In genomic region chr9:94210467-94211249, GRCm38 (mm10) we compare ENCODE assay signal across 21 mouse cellular contexts.
DNase-seq lines count a peak whose midpoint lies in the region; ATAC-seq and TF ChIP-seq lines count a peak whose summit lies in the region.
"Had no signal": no experiment of that assay in that cellular context is flagged by ENCODE, and none has a peak within 500 bp of the region (broad histone marks: within the 10 kb centered on the region; RNA-seq: fewer than 3 reads in every experiment).

No protein-coding gene starts in this region.

- no peak overlapping the region for H3K4me3 ChIP-seq in forebrain, embryonic 15.5 days
- H3K4me3 ChIP-seq in forebrain, embryonic 10.5 days, result no peak overlapping the region
- H3K4me3 ChIP-seq in embryonic facial prominence, embryonic 14.5 days (ENCODE audit: low read depth, low read length), result no peak overlapping the region
- H3K4me3 ChIP-seq in myocyte, result no peak overlapping the region
- H3K4me3 ChIP-seq: erythroblast, embryonic 14.5 days; hindbrain, embryonic 10.5 days; neural tube, embryonic 15.5 days had no signal

- no peak overlapping the region for H3K9ac ChIP-seq in forebrain, embryonic 15.5 days (replicated peaks)
- no peak overlapping the region for H3K9ac ChIP-seq in embryonic facial prominence, embryonic 14.5 days (ENCODE audit: low read depth, low read length)
- H3K9ac ChIP-seq: neural tube, embryonic 15.5 days had no signal

- no peak for TF ChIP-seq POLR2A in myocyte (IDR thresholded peaks at IDR 0.05; ENCODE audit: insufficient read length, low read depth)

- 41% methylated on average over 9 of the region's 9 CpGs for WGBS in forebrain, embryonic 15.5 days
- WGBS in forebrain, embryonic 10.5 days, result 86% methylated on average over 9 of the region's 9 CpGs
- 54% methylated on average over 9 of the region's 9 CpGs for WGBS in embryonic facial prominence, embryonic 14.5 days

- ATAC-seq in forebrain, embryonic 15.5 days (replicated peaks), result peak; percentile 58
- ATAC-seq in embryonic facial prominence, embryonic 14.5 days (ENCODE audit: low read depth), result peak; percentile 60
- no peak for ATAC-seq in frontal cortex, adult (ENCODE audit: low TSS enrichment)

- H3ac ChIP-seq in myocyte (ENCODE audit: control insufficient read depth, insufficient read length), result no peak overlapping the region

- H3K4me1 ChIP-seq in forebrain, embryonic 15.5 days, result peaks cover 8% of the 10 kb centered on the region
- H3K4me1 ChIP-seq in forebrain, embryonic 10.5 days, result no peaks in the 10 kb centered on the region
- H3K4me1 ChIP-seq in embryonic facial prominence, embryonic 14.5 days (ENCODE audit: control insufficient read depth, insufficient read depth, low read length), result no peaks in the 10 kb centered on the region
- H3K4me1 ChIP-seq: hindbrain, embryonic 10.5 days; neural tube, embryonic 15.5 days had no signal

- H3K79me2 ChIP-seq in myocyte (ENCODE audit: control insufficient read depth, insufficient read depth), result no peaks in the 10 kb centered on the region

- H3K27me3 ChIP-seq in forebrain, embryonic 15.5 days, result no peaks in the 10 kb centered on the region
- H3K27me3 ChIP-seq in forebrain, embryonic 10.5 days (ENCODE audit: poor library complexity, severe bottlenecking), result no peaks in the 10 kb centered on the region
- H3K27me3 ChIP-seq in embryonic facial prominence, embryonic 14.5 days (replicated peaks; ENCODE audit: control insufficient read depth, insufficient read depth, low read length), result no peaks in the 10 kb centered on the region
- no peaks in the 10 kb centered on the region for H3K27me3 ChIP-seq in myocyte (ENCODE audit: control insufficient read depth, insufficient read depth, insufficient read length)
- H3K27me3 ChIP-seq: CH12.LX; neural tube, embryonic 15.5 days had no signal

- no peaks in the 10 kb centered on the region for H3K9me3 ChIP-seq in forebrain, embryonic 15.5 days
- no peaks in the 10 kb centered on the region for H3K9me3 ChIP-seq in forebrain, embryonic 10.5 days
- H3K9me3 ChIP-seq in embryonic facial prominence, embryonic 14.5 days (ENCODE audit: control insufficient read depth, low read length), result no peaks in the 10 kb centered on the region
- H3K9me3 ChIP-seq: hindbrain, embryonic 10.5 days; neural tube, embryonic 15.5 days had no signal

- no peak overlapping the region for H3K4me2 ChIP-seq in forebrain, embryonic 15.5 days (replicated peaks)
- no peak overlapping the region for H3K4me2 ChIP-seq in embryonic facial prominence, embryonic 14.5 days (ENCODE audit: low read depth, low read length)
- peak overlapping the region; percentile 14 for H3K4me2 ChIP-seq in myocyte (ENCODE audit: low read depth)
- H3K4me2 ChIP-seq: liver, embryonic 11.5 days; neural tube, embryonic 15.5 days had no signal

- no peak overlapping the region for H3K27ac ChIP-seq in forebrain, embryonic 15.5 days (replicated peaks)
- H3K27ac ChIP-seq in forebrain, embryonic 10.5 days, result no peak overlapping the region
- no peak overlapping the region; the same call in 1 of the 2 replicates for H3K27ac ChIP-seq in embryonic facial prominence, embryonic 14.5 days (replicated peaks; ENCODE audit: low read depth, low read length)
- H3K27ac ChIP-seq: hindbrain, embryonic 10.5 days; neural tube, embryonic 15.5 days had no signal

- no peaks in the 10 kb centered on the region for H3K36me3 ChIP-seq in forebrain, embryonic 15.5 days
- H3K36me3 ChIP-seq in forebrain, embryonic 10.5 days (replicated peaks), result no peaks in the 10 kb centered on the region
- no peaks in the 10 kb centered on the region for H3K36me3 ChIP-seq in embryonic facial prominence, embryonic 14.5 days (ENCODE audit: control insufficient read depth, insufficient read depth, low read length)
- H3K36me3 ChIP-seq in myocyte (ENCODE audit: control insufficient read depth, insufficient read depth), result no peaks in the 10 kb centered on the region
- H3K36me3 ChIP-seq: hindbrain, embryonic 10.5 days; neural tube, embryonic 15.5 days had no signal

- DNase-seq in forebrain, embryonic 10.5 days (ENCODE audit: extremely low spot score, low spot score), result no peak
- DNase-seq in layer of hippocampus, adult 18-20 months (ENCODE audit: low spot score in 2 of 2), result peak; percentile 20 to 72
- DNase-seq in layer of hippocampus, postnatal 10 days (ENCODE audit: low spot score in 2 of 2), result no peak
- peak; percentile 64 for DNase-seq in embryonic facial prominence, embryonic 14.5 days (ENCODE audit: low spot score)
- DNase-seq: adrenal gland, postnatal 25 days; cerebellum, adult 2 months; gastrocnemius, postnatal 14 days; kidney, adult 2 months; kidney, postnatal 10 days; lung, adult 18-20 months; lung, postnatal 14 days; midbrain, embryonic 14.5 days; thymus, postnatal 25 days had no signal

TF ChIP-seq in myocyte, 11 proteins besides CTCF, POLR2A, EP300 and RAD21:
- TF ChIP-seq POLR2AphosphoS2 (IDR thresholded peaks at IDR 0.05; ENCODE audit: insufficient read length, low read depth) (no peak), MYOD1 (IDR thresholded peaks at IDR 0.05; ENCODE audit: control insufficient read depth in 1 of 3, insufficient read length in 2 of 3, low read depth in 2 of 3) (no peak), E2F4 (IDR thresholded peaks at IDR 0.05; ENCODE audit: insufficient read depth) (no peak), TCF12 (IDR thresholded peaks at IDR 0.05; ENCODE audit: insufficient read depth, poor library complexity, severe bottlenecking) (no peak), SRF (IDR thresholded peaks at IDR 0.05; ENCODE audit: control insufficient read depth, insufficient read length, low read depth) (no peak), MYOG (IDR thresholded peaks at IDR 0.05; ENCODE audit: control insufficient read depth in 1 of 3, insufficient read depth in 1 of 3, insufficient read length in 2 of 3, low read depth in 2 of 3) (no peak), CEBPB (IDR thresholded peaks at IDR 0.05; ENCODE audit: insufficient read depth, poor library complexity, severe bottlenecking) (no peak), REST (IDR thresholded peaks at IDR 0.05; ENCODE audit: insufficient read depth, insufficient read length) (no peak), MAX (IDR thresholded peaks at IDR 0.05; ENCODE audit: low read depth) (no peak)

Comparison
In these comparisons a context has a peak if more than half of its experiments do, and no peak if none do; other contexts are left out.
1. DNase-seq: peak in layer of hippocampus, adult 18-20 months (2 of 2) and embryonic facial prominence, embryonic 14.5 days (single experiment); none in forebrain, embryonic 10.5 days (single experiment) and layer of hippocampus, postnatal 10 days (0 of 2).